Mouse (Mus musculus): ENCODE data around the gene Gm49325. TPM values are rescaled to one million over a fixed set of nuclear protein-coding genes. Genes with fewer than 3 reads are reported as not detected.
"Not testable (repeated sequence)": the region's sequence is repeated elsewhere in the genome, so short reads cannot be mapped to it uniquely, and the experiment has no call there.

Gene Gm49325
- total RNA-seq, 2 experiments from 2014 or later, result 18.3 to 27.0 TPM

GRCm38 (mm10) chr10:77673765-77674164 is 67.8 kb downstream of the Gm49325 start:
- DNase-seq (ENCODE audit: low spot score in 2 of 2), result no peak
- no peak for TF ChIP-seq CTCF (conservative IDR thresholded peaks at IDR 0.05)
- H3K27ac ChIP-seq, result no peak overlapping the region
- H3K4me3 ChIP-seq, result no peak overlapping the region

DNA sequence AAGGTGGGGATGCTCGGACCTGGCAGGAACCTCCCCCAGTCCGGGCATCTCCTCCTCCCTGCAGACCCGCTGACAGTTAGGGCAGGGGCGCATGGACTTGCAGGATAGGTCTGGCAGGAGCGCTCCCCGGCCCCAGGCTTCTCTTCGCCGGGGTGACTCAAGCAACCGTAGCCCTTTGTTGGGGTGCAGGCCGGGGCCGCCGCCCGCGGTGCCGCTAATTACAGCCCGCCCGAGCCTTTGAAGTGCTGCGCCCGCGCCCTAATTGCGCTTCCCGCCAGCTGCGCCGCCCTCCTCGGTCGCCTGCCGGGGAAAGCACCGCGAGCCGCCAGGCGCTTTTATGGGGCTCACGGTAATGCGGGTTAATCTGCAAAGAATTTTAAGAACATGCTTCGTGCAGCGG is 71.6 kb downstream of the Gm49325 start:
- H3K4me3 ChIP-seq, result peak overlapping the region; percentile 11

GRCm38 (mm10) chr10:77682994-77683393 is 77.0 kb downstream of the Gm49325 start:
- no peak for DNase-seq (ENCODE audit: low spot score in 2 of 2)
- no peak for TF ChIP-seq CTCF (conservative IDR thresholded peaks at IDR 0.05)
- H3K4me3 ChIP-seq, result no peak overlapping the region
- no peak overlapping the region for H3K27ac ChIP-seq

More for the DNA sequence above, 71.6 kb downstream of the Gm49325 start:
- TF ChIP-seq CTCF (conservative IDR thresholded peaks at IDR 0.05), result no peak
- no peak for DNase-seq (ENCODE audit: low spot score in 2 of 2)
- no peak overlapping the region for H3K27ac ChIP-seq

- TF ChIP-seq CTCF (conservative IDR thresholded peaks at IDR 0.05), result no peak
- DNase-seq (ENCODE audit: low spot score in 2 of 2), result no peak
- Histone ChIP-seq H3K27ac (no peak overlapping the region), H3K4me3 (no peak overlapping the region)
Measured at GRCm38 (mm10) chr10:77684181-77684580, 78.2 kb downstream of the Gm49325 start.

- TF ChIP-seq CTCF (conservative IDR thresholded peaks at IDR 0.05), result no peak
- no peak for DNase-seq (ENCODE audit: low spot score in 2 of 2)
- H3K27ac ChIP-seq, result no peak within 1 kb of the TSS
Measured at GRCm38 (mm10) chr10:77685895-77686664, 80.1 kb downstream of the Gm49325 start, which contains the start of gene Tspear. Tspear (plus strand) TSS chr10:77686569.

GRCm38 (mm10) chr10:77687021-77687420 is 81.0 kb downstream of the Gm49325 start:
- H3K27ac ChIP-seq, result no peak overlapping the region
- DNase-seq (ENCODE audit: low spot score in 2 of 2), result no peak

More at GRCm38 (mm10) chr10:77685895-77686664, 80.1 kb downstream of the Gm49325 start, which contains the start of gene Tspear:
- H3K4me3 ChIP-seq, result no peak within 1 kb of the TSS

GRCm38 (mm10) chr10:77690356-77690807 is 84.4 kb downstream of the Gm49325 start, which contains the start of gene Gm19402:
Gm19402 (minus strand) TSS chr10:77690757.
- DNase-seq (ENCODE audit: low spot score in 2 of 2); H3K27ac ChIP-seq; H3K4me3 ChIP-seq: not testable (repeated sequence)

More at GRCm38 (mm10) chr10:77687021-77687420, 81.0 kb downstream of the Gm49325 start:
- no peak overlapping the region for H3K4me3 ChIP-seq
- TF ChIP-seq CTCF (conservative IDR thresholded peaks at IDR 0.05), result no peak

Small RNA genes within 50 kb of the gene (microRNA-seq; reads per million reads assigned to microRNA genes)
- gene Mir1930, result 10.1 to 30.7 reads per million in 2 experiments

Other genes with a start within 250 kb of the Gm49325 start
- gene Adarb1, start 187.9 kb upstream of the Gm49325 start, total RNA-seq (2021), result 100 to 1,000 TPM; 110 to 120 TPM
- gene Fam207a, start 90.4 kb upstream of the Gm49325 start, total RNA-seq (2021), result 10 to 100 TPM; 32.8 to 35.2 TPM
- gene Itgb2, start 75.9 kb upstream of the Gm49325 start, total RNA-seq (2021), result 1 to 10 TPM; 3.3 to 4.6 TPM
- gene Pttg1ip, start 24.5 kb upstream of the Gm49325 start, total RNA-seq (2021), result 10 to 100 TPM; 76.9 to 77.5 TPM
- gene Sumo3, start 100 bp upstream of the Gm49325 start, total RNA-seq (2021), result 100 to 1,000 TPM; 131 to 138 TPM
- gene Ube2g2, start 16.1 kb downstream of the Gm49325 start, total RNA-seq (2021), result 10 to 100 TPM; 81.6 to 95.4 TPM
- gene Tspear, start 80.4 kb downstream of the Gm49325 start, total RNA-seq (2021), result not detected
- gene Gm19402, start 84.6 kb downstream of the Gm49325 start, total RNA-seq (2021), result not detected
- not detected for gene Gm9508, start 91.0 kb downstream of the Gm49325 start, total RNA-seq (2021)
- gene Gm10272, start 100.4 kb downstream of the Gm49325 start, total RNA-seq (2021), result not detected
- not detected for gene Gm10024, start 105.3 kb downstream of the Gm49325 start, total RNA-seq (2021)
- not detected for gene Gm10142, start 109.6 kb downstream of the Gm49325 start, total RNA-seq (2021)
- not detected for gene Krtap12-1, start 114.4 kb downstream of the Gm49325 start, total RNA-seq (2021)
- gene Gm10100, start 120.3 kb downstream of the Gm49325 start, total RNA-seq (2021), result not detected
- not detected for gene Gm18596, start 136.4 kb downstream of the Gm49325 start, total RNA-seq (2021)
- gene Gm9736, start 145.2 kb downstream of the Gm49325 start, total RNA-seq (2021), result not detected
- gene Gm3233, start 153.5 kb downstream of the Gm49325 start, total RNA-seq (2021), result not detected
- not detected for gene Gm3238, start 165.1 kb downstream of the Gm49325 start, total RNA-seq (2021)
- gene Gm7138, start 170.7 kb downstream of the Gm49325 start, total RNA-seq (2021), result not detected
- gene Gm3250, start 176.3 kb downstream of the Gm49325 start, total RNA-seq (2021), result not detected
- not detected for gene Gm7137, start 182.0 kb downstream of the Gm49325 start, total RNA-seq (2021)
- not detected for gene Gm9639, start 188.9 kb downstream of the Gm49325 start, total RNA-seq (2021)
- not detected for gene Gm19668, start 192.9 kb downstream of the Gm49325 start, total RNA-seq (2021)
- gene Gm9507, start 205.6 kb downstream of the Gm49325 start, total RNA-seq (2021), result not detected
- gene Gm2696, start 208.5 kb downstream of the Gm49325 start, total RNA-seq (2021), result not detected
- gene Krtap10-4, start 220.9 kb downstream of the Gm49325 start, total RNA-seq (2021), result not detected
- gene Krtap10-10, start 229.8 kb downstream of the Gm49325 start, total RNA-seq (2021), result not detected
- gene Gm36176, start 240.6 kb downstream of the Gm49325 start, total RNA-seq (2021), result not detected
- gene Gm10318, start 246.7 kb downstream of the Gm49325 start, total RNA-seq (2021), result not detected

Measured in layer of hippocampus, adult 2 months (tissue).